Mouse (Mus musculus) G1E (cell line): ENCODE results near the gene Car10.

ENCODE experiments used
- CTCF ChIP-seq: IDR thresholded peaks from 2 replicates; pipeline ENCODE4 v1.5.1; 2012; ENCODE audit warnings: low read depth, low read length, inconsistent platforms, mixed read lengths
- GATA1 ChIP-seq: IDR thresholded peaks from 2 replicates; pipeline ENCODE4 v1.6.1; 2012; ENCODE audit warnings: borderline replicate concordance, low read length, inconsistent platforms, mixed read lengths
- POLR2AphosphoS5 ChIP-seq: IDR thresholded peaks from 2 replicates; pipeline ENCODE4 v1.6.1; 2012; ENCODE audit warnings: low read depth, low read length, inconsistent platforms; ENCODE audit not compliant: insufficient replicate concordance

- no peak for TF ChIP-seq CTCF
- no peak for TF ChIP-seq GATA1
- no peak for TF ChIP-seq POLR2AphosphoS5
Measured at GRCm38 (mm10) chr11:93120766-93121415, 23.1 kb downstream of the Car10 start.
